Mouse (Mus musculus) embryonic fibroblast, embryonic 13.5 days (primary cell): ENCODE data around the gene Sdad1.

Experiments used
- CTCF ChIP-seq: IDR thresholded peaks from 2 replicates; pipeline ENCODE4 v1.5.1; 2011; ENCODE audit warnings: mild to moderate bottlenecking, control low read depth, low read length, moderate library complexity, borderline replicate concordance; ENCODE audit not compliant: insufficient read depth
- POLR2A ChIP-seq: IDR thresholded peaks from 2 replicates; pipeline ENCODE4 v1.6.1; 2011; ENCODE audit warnings: low read depth, mild to moderate bottlenecking, control low read depth, low read length, moderate library complexity

- TF ChIP-seq CTCF (no peak), POLR2A (no peak)
These were observed 31.2 kb downstream of the Sdad1 start for GRCm38 (mm10) chr5:92278942-92279537.
